Mouse (Mus musculus) G1E (cell line): Measurements from ENCODE around the gene Brinp3.

Experiments used
- CTCF ChIP-seq: IDR thresholded peaks from 2 replicates; pipeline ENCODE4 v1.5.1; 2012; ENCODE audit warnings: low read depth, low read length, inconsistent platforms, mixed read lengths
- POLR2AphosphoS5 ChIP-seq: IDR thresholded peaks from 2 replicates; pipeline ENCODE4 v1.6.1; 2012; ENCODE audit warnings: low read depth, low read length, inconsistent platforms; ENCODE audit not compliant: insufficient replicate concordance

- no peak for TF ChIP-seq CTCF
- no peak for TF ChIP-seq POLR2AphosphoS5
Observed at GRCm38 (mm10) chr1:146546847-146547428, 52.4 kb downstream of the Brinp3 start.
